Mouse (Mus musculus) ES-E14 (cell line): Measurements from ENCODE around the gene Cdk19. TPM values are rescaled to one million over a fixed set of nuclear protein-coding genes. Genes with fewer than 3 reads are reported as not detected.

Source experiments
- DNase-seq: peaks from one replicate; pipeline ENCODE4 v3.0.0-alpha.2; 2013; ENCODE audit warnings: low read depth, low spot score
- H3K27ac ChIP-seq: 2 replicates; pipeline ENCODE4 v1.5.1; 2012; ENCODE audit warnings: low read depth, mild to moderate bottlenecking, low read length, moderate library complexity, mixed read lengths; ENCODE audit not compliant: poor library complexity, insufficient read depth, severe bottlenecking
- H3K36me3 ChIP-seq: 2 replicates; pipeline ENCODE4 v1.6.1; 2012; ENCODE audit warnings: mild to moderate bottlenecking, low read length, moderate library complexity, mixed read lengths; ENCODE audit not compliant: control insufficient read depth, poor library complexity, insufficient read depth, severe bottlenecking
- H3K4me1 ChIP-seq, 2 experiments: fragments of 150-350 bp in 1 of 2; sonication (generic) in 1 of 2; 2 replicates each; pipeline ENCODE4 v1.6.1; 2012; ENCODE audit warnings: low read length in 2 of 2, mild to moderate bottlenecking in 1 of 2, mixed read lengths in 1 of 2; ENCODE audit not compliant: control insufficient read depth in 2 of 2, insufficient read depth in 2 of 2, poor library complexity in 1 of 2
- H3K4me3 ChIP-seq, 2 experiments: fragments of 150-350 bp in 1 of 2; sonication (generic) in 1 of 2; 2 replicates each; pipeline ENCODE4 v1.5.1; 2012; ENCODE audit warnings: low read length in 2 of 2, low read depth in 1 of 2, mild to moderate bottlenecking in 1 of 2, mixed read lengths in 1 of 2; ENCODE audit not compliant: insufficient read depth in 1 of 2, poor library complexity in 1 of 2, severe bottlenecking in 1 of 2
- H3K9ac ChIP-seq: 2 replicates; pipeline ENCODE4 v1.6.1; 2012; ENCODE audit warnings: low read depth, mild to moderate bottlenecking, low read length, mixed read lengths; ENCODE audit not compliant: poor library complexity, insufficient read depth, severe bottlenecking
- H3K9me3 ChIP-seq: fragments of 150-350 bp; sonication (generic); 2 replicates; pipeline ENCODE4 v1.6.1; 2012; ENCODE audit warnings: low read depth, mild to moderate bottlenecking, low read length; ENCODE audit not compliant: control insufficient read depth, insufficient read depth
- CHD2 ChIP-seq: IDR thresholded peaks from 2 replicates; pipeline ENCODE4 v1.6.1; 2014; ENCODE audit warnings: mild to moderate bottlenecking, low read depth, low read length, inconsistent platforms
- HCFC1 ChIP-seq: IDR thresholded peaks from 2 replicates; pipeline ENCODE4 v1.6.1; 2012; ENCODE audit warnings: low read length, inconsistent platforms, borderline replicate concordance; ENCODE audit not compliant: insufficient read depth
- MAFK ChIP-seq: IDR thresholded peaks from 2 replicates; pipeline ENCODE4 v1.6.1; 2014; ENCODE audit warnings: mild to moderate bottlenecking, low read depth, low read length, inconsistent platforms; ENCODE audit not compliant: insufficient read depth
- ZC3H11A ChIP-seq: IDR thresholded peaks from 2 replicates; pipeline ENCODE4 v1.6.1; 2012; ENCODE audit warnings: low read depth, mild to moderate bottlenecking, inconsistent platforms, low read length, borderline replicate concordance
- ZNF384 ChIP-seq: IDR thresholded peaks from 2 replicates; pipeline ENCODE4 v1.6.1; 2012; ENCODE audit warnings: low read depth, low read length, inconsistent platforms
- in situ Hi-C, 2 experiments: fragments of 600-800 bp; cut with MboI; formaldehyde crosslinking; loops; one replicate each; pipeline ENCODE4 v1.15.1; 2025; ENCODE audit warnings: low sequenced_read_pairs in 2 of 2, inconsistent platforms in 1 of 2; ENCODE audit not compliant: unreplicated experiment in 2 of 2
- total RNA-seq: library from RNA; depleted of rRNA; stranded (reverse); fragments of 300-350 nt; gene quantifications from 2 replicates; pipeline ENCODE4 v1.2.3, GENCODE M21; 2012

The Cdk19 gene
- total RNA-seq, 1 experiment: 6.4 TPM

- DNase-seq: no peak
- no peak overlapping the region for H3K27ac ChIP-seq
- H3K9ac ChIP-seq: no peak overlapping the region
- no peak overlapping the region for H3K4me3 ChIP-seq
- in situ Hi-C loops: no loop called here
- H3K9me3 ChIP-seq: no peaks in the 10 kb centered on the region
- no peak for TF ChIP-seq ZC3H11A
- no peak for TF ChIP-seq MAFK
- TF ChIP-seq ZNF384: no peak
- TF ChIP-seq HCFC1: no peak
- no peak for TF ChIP-seq CHD2
- H3K4me1 ChIP-seq: no peaks in the 10 kb centered on the region
- no peaks in the 10 kb centered on the region for H3K36me3 ChIP-seq
Observed at GRCm38 (mm10) chr10:40519586-40519985, 180.2 kb downstream of the Cdk19 start.

- no peak overlapping the region for H3K27ac ChIP-seq
- H3K36me3 ChIP-seq: no peaks in the 10 kb centered on the region
- in situ Hi-C loops: loop anchor here (5.0 to 10.0 kb wide), 4 partner anchors 157 to 257 kb away; partner anchors contain the start of gene Amd1 (in 1 of the 2)
- H3K9me3 ChIP-seq: no peaks in the 10 kb centered on the region
- TF ChIP-seq CHD2 (no peak), ZNF384 (no peak), MAFK (no peak), ZC3H11A (no peak), HCFC1 (no peak)
- DNase-seq: no peak
- H3K9ac ChIP-seq: no peak overlapping the region
- H3K4me3 ChIP-seq: no peak overlapping the region
- no peaks in the 10 kb centered on the region for H3K4me1 ChIP-seq
Observed at GRCm38 (mm10) chr10:40521579-40521978, 182.2 kb downstream of the Cdk19 start.

- H3K9ac ChIP-seq: no peak overlapping the region
- in situ Hi-C loops: loop anchor here (5.0 to 10.0 kb wide), 4 partner anchors 159 to 259 kb away; partner anchors contain the start of gene Amd1 (in 1 of the 2)
- no peaks in the 10 kb centered on the region for H3K4me1 ChIP-seq
- TF ChIP-seq HCFC1: no peak
- no peak for TF ChIP-seq MAFK
- no peak for TF ChIP-seq ZC3H11A
- TF ChIP-seq CHD2: no peak
- TF ChIP-seq ZNF384: no peak
- H3K27ac ChIP-seq: no peak overlapping the region
- no peak for DNase-seq
- no peaks in the 10 kb centered on the region for H3K9me3 ChIP-seq
- H3K4me3 ChIP-seq: no peak overlapping the region
- H3K36me3 ChIP-seq: no peaks in the 10 kb centered on the region
Observed at GRCm38 (mm10) chr10:40523312-40523975, 184.1 kb downstream of the Cdk19 start.

GRCm38 (mm10) chr10:40524032-40524806, 184.9 kb downstream of the Cdk19 start:
- DNase-seq: no peak
- Histone ChIP-seq H3K36me3 (no peaks in the 10 kb centered on the region), H3K27ac (no peak overlapping the region), H3K4me3 (no peak overlapping the region), H3K9ac (no peak overlapping the region), H3K9me3 (no peaks in the 10 kb centered on the region), H3K4me1 (no peaks in the 10 kb centered on the region)
- TF ChIP-seq HCFC1: no peak
- no peak for TF ChIP-seq ZNF384
- no peak for TF ChIP-seq CHD2
- TF ChIP-seq ZC3H11A: no peak
- no peak for TF ChIP-seq MAFK
- in situ Hi-C loops: loop anchor here (5.0 to 10.0 kb wide), 4 partner anchors 159 to 259 kb away; partner anchors contain the start of gene Amd1 (in 1 of the 2)
